Comparison of ENCODE assay signal across 8 mouse cellular contexts in genomic region chr5:107900206-107901013, GRCm38 (mm10). TPM values are rescaled to one million over a fixed set of nuclear protein-coding genes. Genes with fewer than 3 reads are reported as not detected.
A peak's percentile ranks its signal among the peaks of the same experiment; 100 is the strongest.
DNase-seq lines count a peak whose midpoint lies in the region; ATAC-seq lines count a peak whose summit lies in the region.

Gene Rpl5 (plus strand): TSS chr5:107900502.

- H3K36me3 ChIP-seq in heart, embryonic 13.5 days, result peaks cover 36% of the 10 kb centered on the region
- peaks cover 38% of the 10 kb centered on the region for H3K36me3 ChIP-seq in liver, embryonic 12.5 days
- H3K36me3 ChIP-seq in stomach, embryonic 15.5 days, result peaks cover 22% of the 10 kb centered on the region

- H3K4me3 ChIP-seq in brown adipose tissue, adult 24 weeks (ENCODE audit: insufficient read depth, low read depth, low read length), result peak within 1 kb of the TSS; percentile 97
- peak within 1 kb of the TSS; percentile 90 for H3K4me3 ChIP-seq in heart, embryonic 13.5 days
- peak within 1 kb of the TSS; percentile 92 for H3K4me3 ChIP-seq in liver, embryonic 12.5 days
- peak within 1 kb of the TSS; percentile 99 for H3K4me3 ChIP-seq in stomach, embryonic 15.5 days (replicated peaks)

- DNase-seq in CD4-positive, CD25-positive, alpha-beta regulatory T cell, adult 2 months (ENCODE audit: low read depth, low spot score), result peak; percentile 98
- DNase-seq in fat pad, adult 2 months (ENCODE audit: extremely low read depth, low read depth, low spot score), result peak; percentile 64
- peak; percentile 97 for DNase-seq in kidney, postnatal 10 days
- DNase-seq in natural killer cell, adult 2 months (ENCODE audit: low spot score in 2 of 2), result peak; percentile 93 to 95

- WGBS in heart, embryonic 13.5 days, result 3% methylated on average over 64 of the region's 66 CpGs
- WGBS in liver, embryonic 12.5 days (ENCODE audit: insufficient replicate concordance), result 2% methylated on average over 65 of the region's 66 CpGs
- 3% methylated on average over 61 of the region's 66 CpGs for WGBS in stomach, embryonic 15.5 days

- no peaks in the 10 kb centered on the region for H3K4me1 ChIP-seq in brown adipose tissue, adult 24 weeks (ENCODE audit: control insufficient read depth, insufficient read depth, insufficient read length, low read length)
- peaks cover 15% of the 10 kb centered on the region for H3K4me1 ChIP-seq in heart, embryonic 13.5 days
- H3K4me1 ChIP-seq in liver, embryonic 12.5 days, result peaks cover 30% of the 10 kb centered on the region
- no peaks in the 10 kb centered on the region for H3K4me1 ChIP-seq in stomach, embryonic 15.5 days

- H3K27ac ChIP-seq in brown adipose tissue, adult 24 weeks (replicated peaks; ENCODE audit: low read depth, low read length), result peak within 1 kb of the TSS; percentile 26; the same call in 1 of the 2 replicates
- H3K27ac ChIP-seq in heart, embryonic 13.5 days (replicated peaks), result peak within 1 kb of the TSS; percentile 85
- peak within 1 kb of the TSS; percentile 87 for H3K27ac ChIP-seq in liver, embryonic 12.5 days
- peak within 1 kb of the TSS; percentile 79 for H3K27ac ChIP-seq in stomach, embryonic 15.5 days

- ATAC-seq in heart, embryonic 13.5 days (ENCODE audit: extremely low read depth, insufficient number of reproducible peaks, low FRiP score, low TSS enrichment), result peak; percentile 90
- peak; percentile 96 for ATAC-seq in liver, embryonic 12.5 days
- ATAC-seq in stomach, embryonic 15.5 days (ENCODE audit: insufficient read depth, low FRiP score, low read depth), result peak; percentile 97

- H3K9me3 ChIP-seq in heart, embryonic 13.5 days, result no peaks in the 10 kb centered on the region
- no peaks in the 10 kb centered on the region for H3K9me3 ChIP-seq in liver, embryonic 12.5 days (replicated peaks)
- H3K9me3 ChIP-seq in stomach, embryonic 15.5 days, result no peaks in the 10 kb centered on the region

- 0 out of 2 replicates have a peak, but pooled peaks cover 4% of the 10 kb centered on the region for H3K27me3 ChIP-seq in heart, embryonic 13.5 days (replicated peaks)
- H3K27me3 ChIP-seq in liver, embryonic 12.5 days (replicated peaks), result peaks cover 8% of the 10 kb centered on the region; the same call in 1 of the 2 replicates
- H3K27me3 ChIP-seq in stomach, embryonic 15.5 days (replicated peaks), result no peaks in the 10 kb centered on the region

- peak within 1 kb of the TSS; percentile 80 for H3K4me2 ChIP-seq in heart, embryonic 13.5 days
- peak within 1 kb of the TSS; percentile 79 for H3K4me2 ChIP-seq in liver, embryonic 12.5 days
- peak within 1 kb of the TSS; percentile 52 for H3K4me2 ChIP-seq in stomach, embryonic 15.5 days

- peak within 1 kb of the TSS; percentile 98 for H3K9ac ChIP-seq in heart, embryonic 13.5 days
- peak within 1 kb of the TSS; percentile 93 for H3K9ac ChIP-seq in liver, embryonic 12.5 days
- H3K9ac ChIP-seq in stomach, embryonic 15.5 days, result peak within 1 kb of the TSS; percentile 97

RNA-seq across cellular contexts. Expression of gene Rpl5, which starts in this region (rescaled TPM):
- polyA plus RNA-seq in brown adipose tissue, adult 24 weeks (2012; ENCODE audit: insufficient read depth, insufficient read length, missing spikeins), result 16.1 and 18.4 TPM in 2 replicates
- 49.9 and 50.8 TPM in 2 replicates for polyA plus RNA-seq in heart, embryonic 13.5 days (2015; fragmentation: Nextera tagmentation; extraction: Ambion mirVana)
- 58.8 and 59.6 TPM in 2 replicates for polyA plus RNA-seq in liver, embryonic 12.5 days (2016; fragmentation: Nextera tagmentation; extraction: Ambion mirVana)
- 73.7 and 75.9 TPM in 2 replicates for polyA plus RNA-seq in stomach, embryonic 15.5 days (2015; fragmentation: Nextera tagmentation; extraction: Ambion mirVana)

Comparison
In these comparisons a context has a peak if more than half of its experiments do, and no peak if none do; other contexts are left out.
1. Peak in every context shown above with its lines: DNase-seq, ATAC-seq, H3K4me3 ChIP-seq and H3K27ac ChIP-seq.
2. H3K27ac ChIP-seq: peak in every context shown above with its lines; median percentile 87 in liver, embryonic 12.5 days; 85 in heart, embryonic 13.5 days; 79 in stomach, embryonic 15.5 days; 26 in brown adipose tissue, adult 24 weeks.